Mouse (Mus musculus): ENCODE data around the gene Hrh2.

Hrh2 gene

GRCm38 (mm10) chr13:54263641-54264040 lies 71.7 kb downstream of the Hrh2 start:
- DNase-seq (ENCODE audit: low read depth, low spot score): no peak

DNA sequence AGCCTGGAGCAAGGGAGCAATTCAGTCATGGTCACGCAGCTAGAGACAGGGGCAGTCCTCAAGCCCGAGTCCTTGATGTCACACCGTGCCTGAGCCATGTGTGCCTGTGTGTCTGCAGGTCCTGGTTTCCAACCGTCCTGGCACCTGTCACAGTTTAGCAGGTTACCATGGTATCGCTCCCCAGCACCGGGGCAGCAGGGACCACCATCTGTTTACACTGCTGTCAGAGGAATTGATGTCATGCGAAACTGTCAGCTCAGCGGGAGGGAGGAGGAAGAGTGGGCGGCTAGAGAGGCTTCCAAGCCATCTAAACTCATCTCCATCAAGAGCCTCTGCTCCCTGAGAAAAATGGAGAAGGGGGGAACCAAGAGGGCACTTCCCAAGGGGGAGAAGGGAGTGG lies 74.5 kb downstream of the Hrh2 start:
- DNase-seq (ENCODE audit: low read depth, low spot score): no peak

GRCm38 (mm10) chr13:54269087-54269486 lies 77.2 kb downstream of the Hrh2 start:
- no peak for DNase-seq (ENCODE audit: low read depth, low spot score)

DNA sequence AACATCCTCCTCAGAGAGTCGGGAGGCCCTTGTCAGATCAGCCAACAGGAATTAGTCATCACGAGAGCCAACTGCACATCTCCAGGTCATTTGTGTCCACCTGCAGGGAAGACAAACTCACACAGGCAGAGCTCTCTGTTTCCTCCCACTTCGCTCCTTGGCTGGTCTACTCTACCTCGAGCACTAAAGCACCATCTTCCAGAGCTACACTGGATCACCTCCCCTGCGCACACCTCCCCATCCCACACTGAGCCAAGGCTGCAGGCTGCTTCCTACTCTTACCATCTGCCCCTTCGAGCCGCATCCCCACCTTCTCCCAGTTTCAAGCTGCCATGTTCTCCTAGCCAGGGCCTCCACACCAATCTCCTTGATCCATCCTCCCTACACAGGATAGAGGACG lies 77.7 kb downstream of the Hrh2 start:
- no peak for DNase-seq (ENCODE audit: low read depth, low spot score)

DNA sequence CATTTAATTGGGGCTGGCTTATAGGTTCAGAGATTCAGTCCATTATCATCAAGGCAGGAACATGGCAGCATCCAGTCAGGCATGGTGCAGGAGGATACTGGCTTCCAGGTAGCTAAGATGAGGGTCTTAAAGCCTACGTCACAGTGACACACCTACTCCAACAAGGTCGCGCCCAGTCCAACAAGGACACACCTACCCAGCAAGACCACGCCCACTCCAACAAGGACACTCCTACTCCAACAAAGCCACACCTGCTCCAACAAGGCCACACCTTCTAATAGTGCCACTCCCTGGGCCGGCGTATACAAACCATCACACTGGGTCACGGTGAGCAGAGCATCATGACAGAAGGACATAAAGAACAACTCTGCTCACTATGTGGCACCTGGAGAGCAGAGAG lies 80.1 kb downstream of the Hrh2 start:
- DNase-seq (ENCODE audit: low read depth, low spot score): no peak

DNA sequence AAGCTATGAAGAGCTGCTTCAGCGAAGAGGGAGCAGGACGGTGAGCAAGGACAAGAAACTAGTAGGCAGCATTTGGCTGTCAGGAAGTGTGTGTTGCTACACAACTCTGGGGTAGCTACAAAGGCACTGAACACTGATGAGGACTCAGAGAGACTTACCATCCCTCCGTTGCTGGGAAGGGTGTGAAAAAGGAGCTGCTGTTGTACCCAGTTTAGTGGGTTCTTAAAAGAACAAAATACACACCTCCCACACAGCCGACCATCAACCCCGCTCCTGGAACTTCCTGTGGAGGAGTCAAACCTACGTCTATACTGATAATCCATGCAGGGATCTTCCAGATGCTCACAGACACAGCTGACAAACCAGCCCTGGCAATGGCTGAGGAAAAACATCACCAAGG lies 85.5 kb downstream of the Hrh2 start:
- DNase-seq (ENCODE audit: low read depth, low spot score): no peak

- no peak for DNase-seq (ENCODE audit: low read depth, low spot score)
Observed at GRCm38 (mm10) chr13:54280366-54280765, 88.4 kb downstream of the Hrh2 start.

DNA sequence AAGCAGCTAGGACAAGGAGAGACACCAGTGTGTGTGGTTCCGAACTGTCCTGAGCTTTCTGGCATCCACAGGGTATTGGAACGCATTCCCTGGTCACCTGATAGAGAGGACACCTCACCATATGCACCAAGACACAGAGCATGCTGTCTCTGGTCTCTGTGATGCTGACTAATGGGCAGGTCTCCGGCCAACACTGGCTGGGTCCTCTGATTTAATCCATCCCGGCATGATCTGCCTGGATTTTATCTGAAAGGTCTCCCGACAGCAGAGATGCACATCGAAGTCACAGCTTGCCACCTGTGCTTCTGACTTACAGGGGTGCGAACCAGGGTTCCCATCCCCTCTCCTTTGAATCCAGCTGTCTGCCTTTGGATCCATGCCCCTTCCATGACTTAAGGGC lies 89.2 kb downstream of the Hrh2 start:
- no peak for DNase-seq (ENCODE audit: low read depth, low spot score)

DNA sequence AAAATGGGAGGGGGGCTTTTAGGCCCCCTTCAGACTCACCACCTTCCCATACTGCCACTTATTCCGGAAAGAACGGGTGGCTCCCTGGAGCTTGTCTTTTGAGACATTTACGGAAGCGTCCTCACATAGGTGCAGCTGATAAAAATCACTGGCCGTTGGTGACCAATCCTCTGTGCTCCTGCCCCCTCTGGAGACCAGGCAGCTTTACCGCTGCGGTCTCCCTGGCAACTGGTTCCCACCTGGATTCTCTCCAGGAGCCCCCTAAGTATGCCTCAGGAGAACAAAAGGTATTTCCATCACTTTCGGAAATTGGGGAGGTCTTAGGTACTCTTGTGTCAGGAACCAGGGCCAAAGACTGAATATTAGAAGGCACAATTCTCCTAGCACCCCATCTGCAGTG lies 89.7 kb downstream of the Hrh2 start:
- no peak for DNase-seq (ENCODE audit: low read depth, low spot score)

DNA sequence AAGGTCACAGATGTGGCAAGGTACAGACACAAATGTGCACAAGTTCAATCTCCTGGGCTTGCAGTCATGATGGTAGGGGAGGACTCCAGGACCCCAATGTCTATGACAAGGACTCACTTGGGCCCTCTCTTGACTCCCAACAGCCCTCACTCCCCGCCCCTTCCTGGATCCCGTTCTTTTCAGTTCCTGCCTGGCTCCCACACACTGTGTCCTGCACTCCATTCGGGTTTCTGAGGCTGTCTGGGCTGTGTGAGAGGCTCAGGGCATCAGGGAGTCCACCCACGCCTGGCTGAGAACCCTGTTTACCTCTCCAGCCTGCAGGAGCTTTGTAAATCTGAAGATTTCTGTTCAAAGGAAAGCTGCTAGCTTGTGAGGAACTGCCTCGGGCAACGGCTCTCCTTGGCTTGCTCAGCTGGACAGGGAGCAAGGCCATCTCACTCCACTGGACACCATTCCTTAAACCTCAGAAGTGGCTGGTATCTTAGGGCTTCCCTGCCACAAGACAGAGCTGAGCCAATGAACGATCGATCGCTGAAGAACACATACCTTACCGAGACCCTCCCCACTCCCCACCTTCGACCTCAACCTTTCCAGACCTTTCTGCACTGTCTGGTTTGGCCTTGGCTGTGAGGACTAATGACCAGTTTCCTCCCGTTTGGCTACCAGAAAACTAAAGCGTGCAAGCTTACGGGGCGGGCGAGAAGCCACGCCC lies 90.4 kb downstream of the Hrh2 start:
- DNase-seq (ENCODE audit: low read depth, low spot score): no peak

DNA sequence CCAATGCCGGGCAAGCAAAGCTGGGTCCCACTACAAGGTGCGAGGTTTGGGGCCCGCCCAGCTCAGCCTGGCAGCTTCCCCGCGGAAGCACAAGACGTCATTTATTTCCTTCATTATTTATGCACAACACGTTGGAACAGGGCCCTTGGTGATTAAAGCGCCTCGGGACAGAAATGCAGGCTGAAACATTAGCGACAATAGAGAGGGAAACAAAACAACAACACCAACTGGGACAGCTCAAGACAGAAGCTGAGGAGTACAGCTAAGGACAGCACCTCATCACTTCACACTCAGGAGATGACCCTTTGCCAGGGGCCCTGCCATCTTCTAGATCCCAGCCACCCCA lies 90.9 kb downstream of the Hrh2 start:
- no peak for DNase-seq (ENCODE audit: low read depth, low spot score)

All from WW6 (cell line).